Mouse (Mus musculus): ENCODE measurements around the gene Kcnd3.

DNA sequence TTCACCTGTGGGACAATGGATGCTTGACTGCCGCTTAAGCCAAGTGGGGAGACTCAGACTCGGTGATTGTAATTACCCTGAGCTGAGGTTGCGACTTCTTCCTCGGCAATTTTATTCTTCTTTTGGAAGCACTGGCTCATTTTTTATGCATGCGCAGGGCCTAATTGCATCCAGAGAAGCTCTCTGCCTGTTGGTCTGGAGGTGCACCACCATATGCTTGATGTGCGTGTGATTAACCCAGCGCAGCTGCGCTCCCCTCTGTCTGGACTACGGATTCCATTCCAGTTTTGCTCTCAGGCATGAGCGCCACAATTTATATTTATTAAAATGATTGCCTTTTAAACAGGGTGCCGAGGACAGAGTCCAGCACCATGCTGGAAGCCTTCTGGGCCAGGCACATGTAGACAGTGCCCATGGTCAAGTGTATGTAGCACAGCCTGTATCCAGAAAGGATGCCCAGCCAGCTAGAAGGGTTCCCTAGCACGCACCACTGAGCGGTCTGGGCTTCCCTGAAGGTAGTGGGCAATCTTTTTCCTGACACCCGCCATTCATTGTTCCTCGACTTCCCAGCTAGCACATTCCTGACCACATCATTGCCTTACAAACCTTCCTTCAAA, 138.0 kb downstream of the Kcnd3 start:
- TF ChIP-seq CTCF (IDR thresholded peaks at IDR 0.05; ENCODE audit: low read depth) (no peak), EP300 (IDR thresholded peaks at IDR 0.05; ENCODE audit: low read depth) (no peak)
